Mouse (Mus musculus) bone marrow macrophage, adult 2 months (primary cell): Measurements from ENCODE around the gene Ror2.

Experiments used
- CTCF ChIP-seq: IDR thresholded peaks from 2 replicates; pipeline ENCODE4 v1.5.1; 2012; ENCODE audit warnings: low read depth, mild to moderate bottlenecking, low read length, moderate library complexity
- POLR2A ChIP-seq: IDR thresholded peaks from 2 replicates; pipeline ENCODE4 v1.6.1; 2012; ENCODE audit warnings: mild to moderate bottlenecking, low read depth, low read length, borderline replicate concordance

DNA sequence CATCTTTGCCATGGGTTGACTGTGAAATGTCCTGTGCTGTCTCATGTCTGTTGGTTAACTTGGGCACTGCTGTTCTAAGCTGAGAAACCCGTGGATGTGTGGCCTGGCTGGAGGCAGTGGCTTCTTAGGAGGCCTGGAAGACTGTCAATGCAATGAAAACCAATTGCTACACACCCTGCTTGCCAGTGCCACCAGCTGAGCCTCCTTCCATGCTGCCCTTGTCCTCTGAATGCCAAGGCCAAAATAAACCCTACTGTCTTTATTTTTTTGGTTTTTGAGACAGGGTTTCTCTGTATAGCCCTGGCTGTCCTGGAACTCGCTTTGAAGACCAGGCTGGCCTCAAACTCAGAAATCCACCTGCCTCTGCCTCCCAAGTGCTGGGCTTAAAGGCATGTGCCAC, 44.3 kb upstream of the Ror2 start:
- TF ChIP-seq POLR2A (no peak), CTCF (no peak)
